Mouse (Mus musculus): ENCODE results near the gene Arhgef25. TPM values are rescaled to one million over a fixed set of nuclear protein-coding genes. Genes with fewer than 3 reads are reported as not detected.

The Arhgef25 gene
- polyA plus RNA-seq, 1 experiment: 5.6 TPM

DNA sequence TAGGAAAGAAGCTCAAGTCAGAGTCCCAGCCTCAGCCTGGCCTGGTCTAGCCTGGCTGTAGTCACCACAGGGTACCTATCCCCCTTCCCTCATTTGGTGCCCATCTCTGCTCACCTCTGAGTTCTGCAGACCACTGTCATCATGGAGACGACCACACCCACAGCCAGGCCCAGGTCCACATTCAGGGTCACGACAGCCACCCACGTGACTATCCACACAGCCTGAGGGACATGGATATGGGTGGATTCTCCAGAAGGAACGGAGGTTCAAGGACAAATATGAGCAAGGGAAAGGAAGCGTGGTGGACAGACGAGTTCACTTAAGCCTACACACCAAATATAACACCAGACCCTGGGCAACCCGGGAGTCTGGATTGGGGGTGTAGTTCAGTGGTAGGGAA is 15.7 kb downstream of the Arhgef25 start:
- no peak overlapping the region for H3K4me3 ChIP-seq (ENCODE audit: control insufficient read depth, insufficient read depth, low read length)
- H3K27me3 ChIP-seq (ENCODE audit: control insufficient read depth, insufficient read depth, low read length): peaks cover 11% of the 10 kb centered on the region; the same call in 1 of the 2 replicates
- peaks cover 26% of the 10 kb centered on the region for H3K4me1 ChIP-seq (replicated peaks; ENCODE audit: control insufficient read depth, insufficient read depth, low read length)
- peaks cover 15% of the 10 kb centered on the region; the same call in 1 of the 2 replicates for H3K36me3 ChIP-seq (ENCODE audit: control insufficient read depth, insufficient read depth, low read length)
- 88% methylated on average over 7 of the region's 7 CpGs for WGBS
- DNase-seq: no peak
- no peak overlapping the region for H3K27ac ChIP-seq (ENCODE audit: control insufficient read depth, insufficient read depth, low read length)
- TF ChIP-seq CTCF (IDR thresholded peaks at IDR 0.05; ENCODE audit: borderline replicate concordance, control insufficient read depth, extremely low read depth, insufficient read depth, low read length, poor library complexity): no peak
- no peak for TF ChIP-seq POLR2A (IDR thresholded peaks at IDR 0.05; ENCODE audit: control insufficient read depth, extremely low read depth, insufficient read depth, low read length, poor library complexity)

DNA sequence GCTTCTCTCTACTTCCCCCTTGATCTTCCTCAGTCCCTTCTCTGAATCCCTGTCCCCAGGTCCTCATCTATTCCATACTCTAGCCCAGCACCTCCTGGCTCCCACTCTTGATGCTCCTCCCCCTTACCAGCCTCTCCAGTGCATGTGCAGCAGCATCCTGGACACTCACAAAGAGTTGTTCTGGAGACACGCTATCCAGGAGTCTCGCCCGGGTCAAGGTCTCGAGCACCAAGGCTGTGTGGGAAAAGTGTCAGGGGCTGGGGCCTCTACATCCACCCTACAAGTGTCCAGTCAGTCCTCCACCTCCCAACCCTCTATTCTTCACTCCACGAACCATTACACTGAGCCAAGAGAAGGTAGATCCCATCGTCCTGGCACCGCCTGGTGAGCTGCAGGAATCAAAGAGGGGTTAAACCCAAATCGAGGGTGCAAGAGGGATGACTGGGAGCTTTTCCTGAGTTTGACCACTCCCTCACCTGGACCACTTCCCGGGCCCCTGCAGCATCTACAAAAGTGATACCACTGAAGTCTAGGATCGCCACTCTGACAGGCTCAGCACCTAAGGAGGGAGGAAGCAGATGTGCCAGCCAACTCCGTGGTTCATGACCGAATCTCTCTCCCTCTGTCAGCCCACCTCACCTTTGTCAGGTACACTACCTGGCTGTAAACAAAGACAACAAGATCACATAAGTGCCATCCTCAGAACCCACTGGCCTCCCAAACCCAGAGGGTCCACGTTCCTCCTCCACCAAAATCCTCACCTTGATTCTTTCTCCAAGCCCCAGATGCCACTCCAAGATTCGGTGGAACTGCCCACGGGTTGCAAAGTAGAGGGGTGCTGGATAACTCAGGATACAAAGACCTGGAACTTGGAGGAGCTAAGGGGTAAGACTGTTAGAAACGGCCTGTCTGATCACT is 16.5 kb downstream of the Arhgef25 start:
- no peak overlapping the region for H3K27ac ChIP-seq (ENCODE audit: control insufficient read depth, insufficient read depth, low read length)
- peaks cover 23% of the 10 kb centered on the region for H3K4me1 ChIP-seq (replicated peaks; ENCODE audit: control insufficient read depth, insufficient read depth, low read length)
- H3K27me3 ChIP-seq (ENCODE audit: control insufficient read depth, insufficient read depth, low read length): peaks cover 7% of the 10 kb centered on the region; the same call in 1 of the 2 replicates
- TF ChIP-seq POLR2A (IDR thresholded peaks at IDR 0.05; ENCODE audit: control insufficient read depth, extremely low read depth, insufficient read depth, low read length, poor library complexity): no peak
- no peak for TF ChIP-seq CTCF (IDR thresholded peaks at IDR 0.05; ENCODE audit: borderline replicate concordance, control insufficient read depth, extremely low read depth, insufficient read depth, low read length, poor library complexity)
- H3K4me3 ChIP-seq (ENCODE audit: control insufficient read depth, insufficient read depth, low read length): no peak overlapping the region
- peaks cover 15% of the 10 kb centered on the region; the same call in 1 of the 2 replicates for H3K36me3 ChIP-seq (ENCODE audit: control insufficient read depth, insufficient read depth, low read length)
- DNase-seq: no peak
- WGBS: 86% methylated on average over 16 of the region's 16 CpGs

DNA sequence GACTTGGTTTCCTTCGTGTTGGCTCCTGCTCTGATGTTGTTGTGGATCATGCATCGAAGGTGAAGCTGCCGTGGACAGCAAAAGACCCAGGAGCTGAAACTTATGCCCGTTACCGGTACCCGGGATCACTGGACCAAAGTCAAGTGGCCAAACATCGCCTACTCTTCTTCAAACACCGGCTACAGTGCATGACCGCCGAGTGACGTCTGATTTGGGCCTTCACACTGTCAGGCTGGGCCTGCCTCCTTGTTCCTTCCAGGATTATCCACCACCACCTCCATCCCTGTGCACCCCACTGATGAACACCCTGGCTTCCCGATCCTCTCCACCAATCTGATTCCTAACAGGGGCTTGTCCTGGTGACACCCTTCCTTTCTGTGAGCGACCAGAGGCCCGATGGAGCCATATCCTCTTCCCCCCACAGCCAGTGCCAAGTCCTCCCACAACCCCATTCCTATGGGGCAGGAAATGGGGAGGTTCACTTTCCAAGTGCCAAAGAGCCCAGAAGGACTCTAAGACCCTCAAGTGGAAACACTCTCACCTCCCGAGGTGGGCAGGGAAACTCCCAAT is 18.2 kb downstream of the Arhgef25 start:
- H3K27me3 ChIP-seq (ENCODE audit: control insufficient read depth, insufficient read depth, low read length): no peaks in the 10 kb centered on the region; the same call in 1 of the 2 replicates
- no peak overlapping the region for H3K4me3 ChIP-seq (ENCODE audit: control insufficient read depth, insufficient read depth, low read length)
- TF ChIP-seq POLR2A (IDR thresholded peaks at IDR 0.05; ENCODE audit: control insufficient read depth, extremely low read depth, insufficient read depth, low read length, poor library complexity): no peak
- H3K36me3 ChIP-seq (ENCODE audit: control insufficient read depth, insufficient read depth, low read length): peaks cover 15% of the 10 kb centered on the region; the same call in 1 of the 2 replicates
- peaks cover 15% of the 10 kb centered on the region for H3K4me1 ChIP-seq (replicated peaks; ENCODE audit: control insufficient read depth, insufficient read depth, low read length)
- WGBS: 95% methylated on average over 15 of the region's 15 CpGs
- DNase-seq: no peak
- H3K27ac ChIP-seq (ENCODE audit: control insufficient read depth, insufficient read depth, low read length): no peak overlapping the region

DNA sequence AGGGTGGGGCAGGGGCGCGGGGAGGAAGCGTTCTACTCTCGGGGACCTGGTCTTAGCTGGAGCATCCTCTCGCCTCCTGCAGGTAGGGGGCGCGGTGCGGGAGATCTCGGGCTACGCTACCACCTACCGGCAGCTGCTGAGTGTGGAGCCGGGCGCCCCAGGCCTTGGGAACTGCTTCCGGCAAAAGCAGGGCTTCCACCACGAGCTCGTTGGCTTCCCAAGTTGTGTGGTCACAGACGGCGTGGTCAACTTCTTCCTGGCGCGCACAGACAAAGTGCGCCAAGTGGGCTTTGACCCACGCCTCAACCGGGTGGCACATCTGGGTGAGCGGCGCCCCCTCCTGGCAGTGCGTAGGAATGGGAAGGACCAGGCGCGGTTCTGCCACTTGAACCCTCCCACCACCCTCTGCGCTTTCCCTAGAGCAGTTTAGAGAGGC is 19.0 kb downstream of the Arhgef25 start:
- no peak for TF ChIP-seq POLR2A (IDR thresholded peaks at IDR 0.05; ENCODE audit: control insufficient read depth, extremely low read depth, insufficient read depth, low read length, poor library complexity)
- peak; percentile 100 for TF ChIP-seq CTCF (IDR thresholded peaks at IDR 0.05; ENCODE audit: borderline replicate concordance, control insufficient read depth, extremely low read depth, insufficient read depth, low read length, poor library complexity)
- Histone ChIP-seq H3K4me3 (ENCODE audit: control insufficient read depth, insufficient read depth, low read length) (peak overlapping the region; percentile 41), H3K27me3 (ENCODE audit: control insufficient read depth, insufficient read depth, low read length) (no peaks in the 10 kb centered on the region), H3K4me1 (replicated peaks; ENCODE audit: control insufficient read depth, insufficient read depth, low read length) (peaks cover 16% of the 10 kb centered on the region), H3K27ac (ENCODE audit: control insufficient read depth, insufficient read depth, low read length) (no peak overlapping the region), H3K36me3 (ENCODE audit: control insufficient read depth, insufficient read depth, low read length) (peaks cover 15% of the 10 kb centered on the region; the same call in 1 of the 2 replicates)
- DNase-seq: peak; percentile 86
- 8% methylated on average over 29 of the region's 29 CpGs for WGBS

DNA sequence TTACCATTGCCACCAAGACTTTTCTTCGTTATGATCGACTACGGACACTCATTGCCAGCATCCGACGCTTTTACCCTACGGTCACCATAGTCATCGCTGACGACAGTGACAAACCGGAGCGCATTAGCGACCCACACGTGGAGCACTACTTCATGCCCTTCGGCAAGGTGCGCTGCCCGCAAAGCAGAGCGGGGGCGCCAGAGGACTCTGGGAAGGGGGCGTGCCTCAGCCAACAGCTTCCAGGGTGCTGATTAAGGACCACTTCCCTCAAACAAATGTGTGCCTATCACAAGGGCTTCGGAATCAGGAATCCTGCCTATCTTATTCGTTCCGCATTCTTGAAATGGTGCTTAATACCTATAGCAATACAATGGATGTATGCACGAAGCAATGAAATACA is 19.9 kb downstream of the Arhgef25 start:
- H3K4me3 ChIP-seq (ENCODE audit: control insufficient read depth, insufficient read depth, low read length): no peak overlapping the region
- TF ChIP-seq POLR2A (IDR thresholded peaks at IDR 0.05; ENCODE audit: control insufficient read depth, extremely low read depth, insufficient read depth, low read length, poor library complexity) (no peak), CTCF (IDR thresholded peaks at IDR 0.05; ENCODE audit: borderline replicate concordance, control insufficient read depth, extremely low read depth, insufficient read depth, low read length, poor library complexity) (no peak)
- H3K36me3 ChIP-seq (ENCODE audit: control insufficient read depth, insufficient read depth, low read length): peaks cover 15% of the 10 kb centered on the region; the same call in 1 of the 2 replicates
- peaks cover 16% of the 10 kb centered on the region for H3K4me1 ChIP-seq (replicated peaks; ENCODE audit: control insufficient read depth, insufficient read depth, low read length)
- 92% methylated on average over 22 of the region's 22 CpGs for WGBS
- no peaks in the 10 kb centered on the region for H3K27me3 ChIP-seq (ENCODE audit: control insufficient read depth, insufficient read depth, low read length)
- DNase-seq: no peak
- no peak overlapping the region for H3K27ac ChIP-seq (ENCODE audit: control insufficient read depth, insufficient read depth, low read length)

DNA sequence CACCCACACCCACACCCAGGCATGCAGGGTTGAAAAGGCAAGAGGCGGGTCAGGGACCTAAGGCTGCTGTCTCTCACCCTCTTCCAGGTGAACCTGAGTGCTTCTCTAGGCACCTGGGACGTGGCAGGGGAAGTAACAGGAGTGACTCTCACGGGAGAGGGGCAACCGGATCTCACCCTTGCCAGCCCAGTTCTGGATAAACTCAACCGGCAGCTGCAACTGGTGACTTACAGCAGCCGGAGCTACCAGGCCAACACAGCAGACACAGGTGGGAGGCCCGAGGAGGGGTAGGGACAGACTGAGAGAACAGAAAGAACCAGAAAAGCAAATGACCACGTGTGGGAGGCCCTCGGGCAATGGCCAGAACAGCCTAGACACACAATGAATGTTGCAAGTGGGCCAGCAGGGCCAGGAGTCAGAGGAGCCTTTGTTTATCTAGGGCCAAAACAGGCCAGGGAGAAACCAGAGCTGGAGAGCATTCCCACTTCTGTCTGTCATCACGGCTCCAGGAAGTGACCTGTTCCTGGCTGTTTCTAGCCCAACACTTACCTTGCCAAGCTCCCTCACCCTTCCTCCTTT is 22.2 kb downstream of the Arhgef25 start:
- H3K4me3 ChIP-seq (ENCODE audit: control insufficient read depth, insufficient read depth, low read length): peak overlapping the region; percentile 20
- H3K27ac ChIP-seq (ENCODE audit: control insufficient read depth, insufficient read depth, low read length): no peak overlapping the region
- H3K27me3 ChIP-seq (ENCODE audit: control insufficient read depth, insufficient read depth, low read length): no peaks in the 10 kb centered on the region
- WGBS: 71% methylated on average over 10 of the region's 10 CpGs
- H3K4me1 ChIP-seq (replicated peaks; ENCODE audit: control insufficient read depth, insufficient read depth, low read length): peaks cover 32% of the 10 kb centered on the region
- DNase-seq: no peak
- TF ChIP-seq POLR2A (IDR thresholded peaks at IDR 0.05; ENCODE audit: control insufficient read depth, extremely low read depth, insufficient read depth, low read length, poor library complexity) (no peak), CTCF (IDR thresholded peaks at IDR 0.05; ENCODE audit: borderline replicate concordance, control insufficient read depth, extremely low read depth, insufficient read depth, low read length, poor library complexity) (no peak)
- H3K36me3 ChIP-seq (ENCODE audit: control insufficient read depth, insufficient read depth, low read length): peaks cover 15% of the 10 kb centered on the region; the same call in 1 of the 2 replicates

Data from thymus, adult 2 months (tissue).